Mouse (Mus musculus): ENCODE measurements around the gene Taar7a. TPM values are rescaled to one million over a fixed set of nuclear protein-coding genes. Genes with fewer than 3 reads are reported as not detected.

Taar7a gene
- polyA plus RNA-seq (2017; shearing (Covaris generic)), result under 1 TPM in 1 of 2 experiments, not detected in 1; 0.36 TPM

DNA sequence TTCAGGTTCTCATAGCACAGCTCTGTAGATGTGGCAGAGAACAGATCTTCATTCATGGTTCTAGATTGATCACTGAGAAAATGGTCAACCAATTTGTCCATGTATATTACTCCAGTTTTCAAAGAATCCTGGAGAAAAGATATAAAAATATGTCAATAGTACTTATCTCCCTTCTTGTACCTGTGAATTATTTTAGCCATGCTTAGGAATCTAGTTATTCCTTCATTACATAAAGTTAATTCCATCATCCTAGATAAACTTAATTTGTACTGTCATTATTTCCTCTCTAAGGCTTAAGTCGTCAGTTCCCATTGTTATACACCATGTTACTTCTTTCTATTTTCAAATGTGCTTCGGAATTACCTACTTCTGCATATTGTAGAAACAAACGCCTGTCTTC is at the start of gene Taar7a:
TSS of gene Taar7a (minus strand) at position 101 of the 400 bp plus-strand sequence.

GRCm38 (mm10) chr10:24037314-24037713 is 44.0 kb upstream of the Taar7a start, which contains the start of gene Taar7e:
Gene Taar7e (plus strand): TSS chr10:24037614.

GRCm38 (mm10) chr10:24026922-24027321 is 33.6 kb upstream of the Taar7a start, which contains the start of gene Taar7d:
Gene Taar7d (plus strand): TSS chr10:24027222.

GRCm38 (mm10) chr10:23999639-24000038 is 6.4 kb upstream of the Taar7a start, which contains the start of gene Taar7b:
Gene Taar7b (plus strand): TSS chr10:23999939.

GRCm38 (mm10) chr10:23985546-23985945 is 7.7 kb downstream of the Taar7a start, which contains the start of gene Taar6:
Gene Taar6 (minus strand): TSS chr10:23985646.

DNA sequence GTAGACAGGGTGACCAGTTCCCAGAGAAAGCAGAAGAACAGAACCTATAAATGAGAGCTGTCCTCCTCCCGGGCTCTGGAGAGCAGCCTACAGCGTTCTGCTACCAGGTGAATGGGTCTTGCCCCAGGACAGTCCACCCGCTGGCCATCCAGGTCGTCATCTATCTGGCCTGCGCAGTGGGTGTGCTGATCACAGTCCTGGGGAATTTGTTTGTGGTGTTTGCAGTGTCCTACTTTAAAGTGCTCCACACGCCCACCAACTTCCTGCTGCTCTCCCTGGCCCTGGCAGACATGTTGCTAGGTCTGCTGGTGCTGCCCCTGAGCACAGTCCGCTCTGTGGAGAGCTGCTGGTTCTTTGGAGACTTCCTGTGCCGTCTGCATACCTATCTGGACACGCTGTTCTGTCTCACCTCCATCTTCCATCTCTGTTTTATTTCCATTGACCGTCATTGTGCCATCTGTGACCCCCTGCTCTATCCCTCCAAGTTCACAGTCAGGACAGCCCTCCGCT is 22.6 kb downstream of the Taar7a start, which contains the start of gene Taar5:
TSS of gene Taar5 (plus strand) at position 51 of the 510 bp plus-strand sequence.

DNA sequence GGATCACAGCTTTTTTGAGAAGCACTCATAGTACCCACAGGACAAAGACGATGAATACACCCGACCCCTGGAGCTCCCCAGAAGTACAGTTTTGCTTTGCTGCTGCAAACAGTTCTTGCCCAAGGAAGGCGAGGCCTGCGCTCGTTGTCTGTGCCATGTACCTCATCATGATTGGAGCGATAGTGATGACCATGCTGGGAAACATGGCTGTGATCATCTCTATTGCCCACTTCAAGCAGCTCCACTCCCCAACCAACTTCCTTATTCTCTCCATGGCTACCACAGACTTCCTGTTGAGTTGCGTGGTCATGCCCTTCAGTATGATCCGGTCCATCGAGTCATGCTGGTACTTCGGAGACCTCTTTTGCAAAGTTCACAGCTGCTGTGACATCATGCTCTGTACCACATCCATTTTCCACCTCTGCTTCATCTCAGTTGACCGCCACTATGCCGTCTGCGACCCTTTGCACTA is 32.8 kb downstream of the Taar7a start, which contains the start of gene Taar4:
TSS of gene Taar4 (plus strand) at position 51 of the 472 bp plus-strand sequence.

GRCm38 (mm10) chr10:23949508-23950005 is 43.7 kb downstream of the Taar7a start, which contains the start of gene Taar3:
Gene Taar3 (plus strand): TSS chr10:23949558.

Other genes with a start within 250 kb of the Taar7a start
- gene Rps12, start 206.2 kb downstream of the Taar7a start, polyA plus RNA-seq (2017; shearing (Covaris generic)), result 10 to 100 TPM; 21.7 to 29.9 TPM
- gene Slc18b1, start 196.5 kb downstream of the Taar7a start, polyA plus RNA-seq (2017; shearing (Covaris generic)), result 1 to 10 TPM in 1 of 2 experiments, under 1 TPM in 1; 0.53 to 1.4 TPM
- under 1 TPM; 0.11 to 0.16 TPM for gene Vnn3, start 142.0 kb downstream of the Taar7a start, polyA plus RNA-seq (2017; shearing (Covaris generic))
- under 1 TPM; 0.53 to 0.74 TPM for gene Vnn1, start 98.8 kb downstream of the Taar7a start, polyA plus RNA-seq (2017; shearing (Covaris generic))
- gene Taar1, start 73.1 kb downstream of the Taar7a start, polyA plus RNA-seq (2017; shearing (Covaris generic)), result 1 to 10 TPM in 1 of 2 experiments, not detected in 1; 1.7 TPM
- not detected for gene Taar2, start 54.9 kb downstream of the Taar7a start, polyA plus RNA-seq (2017; shearing (Covaris generic))
- gene Taar3, start 43.9 kb downstream of the Taar7a start, polyA plus RNA-seq (2017; shearing (Covaris generic)), result not detected
- gene Taar4, start 33.0 kb downstream of the Taar7a start, polyA plus RNA-seq (2017; shearing (Covaris generic)), result not detected
- 1 to 10 TPM in 1 of 2 experiments, not detected in 1; 1.2 TPM for gene Taar5, start 22.8 kb downstream of the Taar7a start, polyA plus RNA-seq (2017; shearing (Covaris generic))
- gene Taar6, start 7.8 kb downstream of the Taar7a start, polyA plus RNA-seq (2017; shearing (Covaris generic)), result under 1 TPM in 1 of 2 experiments, not detected in 1; 0.16 TPM
- gene Taar7b, start 6.5 kb upstream of the Taar7a start, polyA plus RNA-seq (2017; shearing (Covaris generic)), result under 1 TPM in 1 of 2 experiments, not detected in 1; 0.98 TPM
- gene Taar7d, start 33.7 kb upstream of the Taar7a start, polyA plus RNA-seq (2017; shearing (Covaris generic)), result not detected
- gene Taar7e, start 44.1 kb upstream of the Taar7a start, polyA plus RNA-seq (2017; shearing (Covaris generic)), result under 1 TPM; 0.46 to 0.50 TPM
- not detected for gene Taar7f, start 56.0 kb upstream of the Taar7a start, polyA plus RNA-seq (2017; shearing (Covaris generic))
- not detected for gene Taar8a, start 83.0 kb upstream of the Taar7a start, polyA plus RNA-seq (2017; shearing (Covaris generic))
- gene Taar8b, start 98.8 kb upstream of the Taar7a start, polyA plus RNA-seq (2017; shearing (Covaris generic)), result not detected
- gene Taar8c, start 108.4 kb upstream of the Taar7a start, polyA plus RNA-seq (2017; shearing (Covaris generic)), result not detected
- gene Taar9, start 116.1 kb upstream of the Taar7a start, polyA plus RNA-seq (2017; shearing (Covaris generic)), result 1 to 10 TPM in 1 of 2 experiments, under 1 TPM in 1; 0.14 to 1.4 TPM
- 10 to 100 TPM; 39.8 to 48.8 TPM for gene Stx7, start 155.8 kb upstream of the Taar7a start, polyA plus RNA-seq (2017; shearing (Covaris generic))
- not detected for gene Moxd1, start 230.0 kb upstream of the Taar7a start, polyA plus RNA-seq (2017; shearing (Covaris generic))